Mouse (Mus musculus) E14TG2a.4 (cell line): ENCODE measurements around the gene Krt88.

Source experiments
- H3K27me3 ChIP-seq: 2 replicates; pipeline ENCODE4 v1.6.1; 2014; ENCODE audit warnings: low read length, control low read depth; ENCODE audit not compliant: insufficient read depth
- H3K36me3 ChIP-seq: 2 replicates; pipeline ENCODE4 v1.6.1; 2014; ENCODE audit warnings: low read length, control low read depth; ENCODE audit not compliant: insufficient read depth
- H3K4me1 ChIP-seq: replicated peaks from 2 replicates; pipeline ENCODE4 v1.6.1; 2014; ENCODE audit warnings: low read depth, low read length, control low read depth
- H3K4me3 ChIP-seq: replicated peaks from 2 replicates; pipeline ENCODE4 v1.5.1; 2014; ENCODE audit warnings: mild to moderate bottlenecking, low read length
- H3K9me3 ChIP-seq: 2 replicates; pipeline ENCODE4 v1.6.1; 2014; ENCODE audit warnings: low read length, control low read depth
- CTCF ChIP-seq: conservative IDR thresholded peaks from 2 replicates; pipeline ENCODE4 v1.5.1; 2014; ENCODE audit warnings: low read length
- NANOG ChIP-seq: IDR thresholded peaks from 2 replicates; pipeline ENCODE4 v1.6.1; 2014; ENCODE audit warnings: borderline replicate concordance, low read length, mixed read lengths
- POU5F1 ChIP-seq: IDR thresholded peaks from 2 replicates; pipeline ENCODE4 v1.6.1; 2014; ENCODE audit warnings: low read length, borderline replicate concordance

Gene Krt88

DNA sequence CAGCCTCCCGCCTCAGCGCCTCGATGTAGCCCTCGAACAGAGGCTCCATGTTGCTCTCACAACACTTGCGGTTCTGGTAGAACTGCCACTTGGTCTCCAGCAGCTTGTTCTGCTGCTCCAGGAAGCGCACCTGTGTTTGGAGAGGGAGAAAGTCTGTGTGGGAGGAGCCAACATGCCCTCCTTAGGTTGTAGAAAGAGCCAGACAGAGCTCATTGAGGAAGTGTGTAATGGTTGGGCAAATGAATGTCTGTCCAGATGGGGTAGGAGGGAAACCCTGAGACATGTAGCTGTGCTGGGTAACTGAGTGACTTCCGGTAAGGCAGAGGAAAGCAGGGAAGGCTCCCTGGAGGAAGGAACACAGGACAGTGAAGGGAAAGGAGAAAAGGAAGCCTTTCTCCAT is 10.9 kb upstream of the Krt88 start:
- H3K27me3 ChIP-seq = peaks cover 61% of the 10 kb centered on the region
- TF ChIP-seq CTCF = no peak
- no peak for TF ChIP-seq NANOG
- no peak for TF ChIP-seq POU5F1
- H3K4me3 ChIP-seq = no peak overlapping the region
- peaks cover 22% of the 10 kb centered on the region for H3K9me3 ChIP-seq
- no peaks in the 10 kb centered on the region for H3K36me3 ChIP-seq
- peaks cover 5% of the 10 kb centered on the region; the same call in 1 of the 2 replicates for H3K4me1 ChIP-seq

DNA sequence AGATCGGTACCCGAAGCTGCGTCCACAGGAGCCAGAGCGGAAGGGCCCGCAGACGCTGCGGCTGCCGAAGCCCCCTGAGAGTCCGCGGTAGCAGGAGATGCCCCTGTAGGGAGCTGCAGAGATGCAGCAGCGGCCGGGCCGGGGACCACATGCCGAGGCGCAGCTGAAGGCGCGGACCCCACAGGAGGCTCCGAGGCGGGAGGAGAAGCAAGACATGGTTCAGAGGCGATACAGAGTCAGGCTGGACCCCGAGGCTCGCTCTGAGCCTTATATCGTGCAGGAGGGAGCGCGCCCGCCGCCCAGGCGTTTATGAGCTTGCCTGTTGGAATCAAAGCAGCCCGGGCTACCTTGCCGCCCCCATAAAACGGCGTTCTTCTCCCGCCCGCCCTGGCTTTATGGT is 9.0 kb upstream of the Krt88 start, which contains the start of gene Krt87:
Gene Krt87 (minus strand): TSS at position 250 of the 400 bp plus-strand sequence.
- peaks cover 13% of the 10 kb centered on the region for H3K9me3 ChIP-seq
- peak within 1 kb of the TSS; percentile 65 for H3K4me3 ChIP-seq
- H3K36me3 ChIP-seq = no peaks in the 10 kb centered on the region
- TF ChIP-seq CTCF = no peak
- H3K4me1 ChIP-seq = peaks cover 5% of the 10 kb centered on the region; the same call in 1 of the 2 replicates
- peaks cover 53% of the 10 kb centered on the region for H3K27me3 ChIP-seq

DNA sequence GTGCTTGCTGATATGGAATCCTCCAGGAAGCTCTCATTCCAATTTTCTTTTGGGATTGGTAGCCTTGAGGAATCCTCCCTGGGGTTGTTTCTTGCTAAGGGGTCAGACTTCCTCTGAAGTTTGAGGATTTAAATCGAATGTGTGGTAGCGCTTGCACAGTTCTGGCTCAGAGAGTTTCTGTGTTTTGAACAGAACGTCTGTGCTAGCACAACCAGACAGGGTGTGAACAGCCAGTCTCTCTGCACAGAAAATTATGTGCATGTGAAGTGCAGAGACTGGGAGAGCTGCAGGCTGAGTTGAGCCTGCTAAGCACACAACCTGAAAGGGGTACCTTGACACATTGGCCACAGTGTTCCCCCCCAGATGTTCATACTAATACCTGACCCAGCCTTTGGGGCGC is 6.7 kb upstream of the Krt88 start:
- Histone ChIP-seq H3K4me1 (peaks cover 5% of the 10 kb centered on the region; the same call in 1 of the 2 replicates), H3K4me3 (no peak overlapping the region), H3K36me3 (no peaks in the 10 kb centered on the region), H3K9me3 (no peaks in the 10 kb centered on the region), H3K27me3 (peaks cover 43% of the 10 kb centered on the region)
- TF ChIP-seq NANOG (no peak), POU5F1 (no peak), CTCF (no peak)

DNA sequence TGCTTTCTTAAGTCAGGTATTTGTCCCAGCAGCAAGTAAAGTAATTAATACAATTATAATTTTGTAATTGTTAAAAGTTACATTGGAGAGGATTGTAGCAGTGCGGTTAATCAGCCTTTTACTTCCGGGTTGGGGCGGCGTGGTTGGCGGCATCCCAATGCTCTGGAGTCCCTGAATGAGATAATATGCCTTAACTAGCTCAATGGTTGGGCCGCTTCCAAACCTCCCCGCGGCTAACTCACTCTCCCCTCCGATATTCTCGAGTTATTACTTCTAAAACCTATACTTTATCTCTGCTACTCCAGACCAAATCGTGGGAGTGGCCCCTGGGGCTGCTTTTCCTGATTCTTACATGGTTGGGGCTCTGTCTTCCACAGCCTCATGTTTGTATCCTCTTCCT is 972 bp upstream of the Krt88 start:
- Histone ChIP-seq H3K36me3 (no peaks in the 10 kb centered on the region), H3K9me3 (peaks cover 8% of the 10 kb centered on the region), H3K4me1 (no peaks in the 10 kb centered on the region), H3K27me3 (no peaks in the 10 kb centered on the region), H3K4me3 (0 out of 2 replicates have a peak overlapping the region, but pooled peaks have one; percentile 3)
- TF ChIP-seq POU5F1 = no peak
- TF ChIP-seq CTCF = no peak
- no peak for TF ChIP-seq NANOG

DNA sequence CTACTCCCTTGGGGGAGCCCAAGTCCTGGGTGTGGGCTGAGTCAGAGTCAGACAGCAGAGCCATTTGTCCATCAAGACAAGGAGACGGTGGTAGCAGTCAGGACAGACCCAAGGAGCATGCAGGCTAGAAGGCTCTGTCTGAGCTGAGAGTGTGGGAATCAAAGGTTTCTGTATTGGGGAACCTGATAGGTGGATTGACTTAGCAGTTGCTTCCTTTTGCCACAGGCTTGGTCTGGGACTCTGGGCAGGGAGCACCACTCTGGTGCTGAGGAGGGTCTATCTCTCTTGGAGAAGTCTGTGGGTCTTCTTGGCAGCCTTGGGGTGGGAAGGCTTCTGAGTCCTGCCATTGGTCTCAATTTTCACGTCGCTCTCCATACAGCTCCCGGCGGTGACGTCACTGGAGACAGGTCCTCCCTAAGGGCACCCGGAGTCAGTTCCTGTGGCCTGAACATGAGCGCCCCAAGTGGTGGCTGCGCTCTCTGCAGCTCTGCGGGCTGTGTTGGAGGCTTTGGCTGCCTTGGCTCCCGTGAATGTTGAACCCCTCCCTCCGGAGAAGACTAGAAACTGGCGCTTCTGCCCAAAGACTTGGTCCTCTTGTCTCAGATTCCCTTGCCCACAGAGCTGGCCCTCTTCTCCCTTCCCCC is 5.7 kb downstream of the Krt88 start:
- no peaks in the 10 kb centered on the region for H3K4me1 ChIP-seq
- no peaks in the 10 kb centered on the region for H3K27me3 ChIP-seq
- peaks cover 28% of the 10 kb centered on the region for H3K9me3 ChIP-seq
- H3K36me3 ChIP-seq = no peaks in the 10 kb centered on the region
- peak; percentile 42 for TF ChIP-seq CTCF
- no peak for TF ChIP-seq NANOG
- H3K4me3 ChIP-seq = no peak overlapping the region

DNA sequence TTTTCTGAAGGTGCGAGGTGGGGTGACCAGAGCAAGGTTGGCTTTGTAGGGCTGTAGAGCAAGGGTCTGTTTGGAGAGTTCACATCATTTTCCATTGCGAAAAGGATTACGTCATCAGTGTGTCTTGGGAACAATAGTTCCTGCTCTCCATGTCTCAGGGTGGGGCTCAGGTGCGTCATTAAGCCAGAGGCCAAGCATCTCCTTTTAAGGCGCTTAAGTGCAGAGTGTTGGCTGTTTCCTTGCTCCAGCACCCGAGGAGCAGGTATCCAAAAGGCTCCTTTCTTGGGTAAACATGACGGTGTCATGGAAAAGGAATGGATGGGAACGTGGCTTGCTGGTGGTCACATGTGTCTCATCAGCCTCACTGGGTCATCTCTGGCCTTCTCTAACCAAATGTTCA is 7.2 kb downstream of the Krt88 start:
- TF ChIP-seq NANOG (no peak), POU5F1 (no peak), CTCF (no peak)
- H3K4me3 ChIP-seq = no peak overlapping the region
- H3K9me3 ChIP-seq = peaks cover 29% of the 10 kb centered on the region
- H3K36me3 ChIP-seq = no peaks in the 10 kb centered on the region
- H3K4me1 ChIP-seq = peaks cover 6% of the 10 kb centered on the region
- no peaks in the 10 kb centered on the region for H3K27me3 ChIP-seq

DNA sequence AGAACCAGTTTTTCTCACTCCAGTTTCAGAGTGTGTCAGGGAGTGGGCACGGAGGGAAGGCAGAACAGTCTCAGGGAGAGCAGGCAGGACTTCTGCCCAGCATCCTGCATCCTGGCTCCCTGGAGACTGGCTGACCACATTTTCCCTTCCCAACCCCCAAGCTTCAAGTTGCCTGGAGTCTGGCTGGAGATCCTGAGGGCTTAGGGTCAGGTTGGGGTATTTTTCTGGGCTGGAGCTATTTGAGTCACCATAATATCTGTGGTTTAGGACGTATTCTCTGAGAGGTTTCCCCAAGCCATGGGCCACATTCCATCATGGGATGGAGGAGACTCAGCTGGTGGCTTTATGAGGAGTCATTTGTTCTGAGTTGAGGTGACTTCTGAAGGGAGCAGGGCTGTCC is 7.7 kb downstream of the Krt88 start:
- H3K4me3 ChIP-seq = no peak overlapping the region
- peaks cover 32% of the 10 kb centered on the region for H3K9me3 ChIP-seq
- no peaks in the 10 kb centered on the region for H3K36me3 ChIP-seq
- peaks cover 6% of the 10 kb centered on the region for H3K4me1 ChIP-seq
- no peak for TF ChIP-seq POU5F1
- no peak for TF ChIP-seq NANOG
- no peak for TF ChIP-seq CTCF
- H3K27me3 ChIP-seq = no peaks in the 10 kb centered on the region

DNA sequence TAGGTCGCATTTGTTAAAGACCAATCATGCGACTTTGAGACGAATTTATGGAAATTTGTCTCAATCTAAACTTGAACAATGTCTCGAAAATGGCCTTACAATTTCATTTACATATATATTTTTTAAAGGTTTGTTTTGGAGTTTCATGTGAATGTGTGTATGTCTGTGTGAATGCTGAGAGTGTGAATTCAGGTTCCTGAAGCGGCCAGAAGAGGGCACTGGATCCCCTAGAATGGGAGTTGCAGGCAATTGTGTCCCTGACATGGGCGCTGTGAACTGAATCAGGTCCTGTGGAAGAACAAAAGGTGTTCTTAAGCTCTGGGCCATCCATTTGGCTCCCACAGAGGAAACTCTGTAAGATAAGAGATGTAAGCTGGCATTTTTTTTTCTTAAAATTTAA is 8.3 kb downstream of the Krt88 start:
- no peak for TF ChIP-seq POU5F1
- 0 out of 2 replicates have a peak, but pooled peaks have one; percentile 10 for TF ChIP-seq CTCF
- TF ChIP-seq NANOG = no peak
- no peaks in the 10 kb centered on the region for H3K36me3 ChIP-seq
- H3K27me3 ChIP-seq = no peaks in the 10 kb centered on the region
- H3K4me1 ChIP-seq = peaks cover 6% of the 10 kb centered on the region
- H3K9me3 ChIP-seq = peaks cover 33% of the 10 kb centered on the region
- no peak overlapping the region for H3K4me3 ChIP-seq

DNA sequence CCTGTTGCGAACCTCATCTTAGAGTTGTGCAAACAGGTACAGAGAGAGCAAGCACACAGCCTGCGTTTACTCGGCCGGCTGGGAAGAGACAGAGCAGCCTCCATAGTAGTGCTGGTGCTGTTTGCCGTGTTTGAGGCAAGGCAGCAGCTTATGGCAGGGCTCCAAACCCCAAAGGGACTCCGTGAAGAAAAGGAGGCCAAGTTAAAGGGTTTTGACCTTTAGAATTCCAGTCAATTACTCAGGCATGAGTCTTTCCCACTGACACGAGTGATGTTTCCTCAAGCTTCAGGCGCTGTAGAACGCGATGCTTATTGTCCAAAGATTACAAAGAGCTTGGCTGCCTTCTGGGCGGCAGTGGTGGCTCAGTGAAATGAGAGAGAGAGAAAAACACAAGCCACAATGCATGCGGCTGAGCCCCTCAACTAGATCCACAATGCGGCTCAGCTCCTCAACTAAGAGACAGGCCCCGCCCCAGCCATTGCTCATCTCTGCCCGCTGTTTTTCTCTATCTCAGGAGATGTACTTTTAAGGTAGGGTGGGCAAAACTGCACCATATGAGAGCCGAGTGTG is 10.9 kb downstream of the Krt88 start:
- Histone ChIP-seq H3K27me3 (peaks cover 19% of the 10 kb centered on the region), H3K4me1 (peaks cover 6% of the 10 kb centered on the region), H3K9me3 (peaks cover 21% of the 10 kb centered on the region), H3K4me3 (no peak overlapping the region), H3K36me3 (no peaks in the 10 kb centered on the region)
- no peak for TF ChIP-seq CTCF
- no peak for TF ChIP-seq NANOG
- no peak for TF ChIP-seq POU5F1
